Mouse (Mus musculus): Measurements from ENCODE around the gene Rab29. TPM values are rescaled to one million over a fixed set of nuclear protein-coding genes. Genes with fewer than 3 reads are reported as not detected.
"Not testable (repeated sequence)": the region's sequence is repeated elsewhere in the genome, so short reads cannot be mapped to it uniquely, and the experiment has no call there.

The Rab29 gene
- total RNA-seq, 2 experiments from 2014 or later: 15.1 to 18.0 TPM

DNA sequence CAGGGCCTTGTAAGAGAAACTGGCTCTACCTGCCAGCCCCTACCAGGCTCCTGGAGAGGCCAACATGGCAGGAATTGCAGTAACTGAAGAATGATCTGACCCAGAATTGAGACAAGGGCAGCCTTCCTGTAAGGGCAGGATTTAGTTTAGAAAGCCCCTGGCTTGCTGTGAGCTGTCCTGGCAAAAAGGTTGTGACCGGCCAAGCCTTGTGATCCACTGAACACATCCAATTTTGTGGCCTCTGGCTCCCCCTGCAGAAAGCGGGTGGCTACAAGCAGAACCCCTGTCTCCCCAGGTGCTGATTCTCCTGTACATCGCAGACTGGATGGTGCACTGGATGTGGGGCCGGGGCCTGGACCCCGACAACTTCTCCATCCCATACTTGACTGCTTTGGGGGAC lies 20.8 kb upstream of the Rab29 start:
- DNase-seq (ENCODE audit: low spot score in 2 of 2): peak in 1 of 2 experiments; percentile 27

DNA sequence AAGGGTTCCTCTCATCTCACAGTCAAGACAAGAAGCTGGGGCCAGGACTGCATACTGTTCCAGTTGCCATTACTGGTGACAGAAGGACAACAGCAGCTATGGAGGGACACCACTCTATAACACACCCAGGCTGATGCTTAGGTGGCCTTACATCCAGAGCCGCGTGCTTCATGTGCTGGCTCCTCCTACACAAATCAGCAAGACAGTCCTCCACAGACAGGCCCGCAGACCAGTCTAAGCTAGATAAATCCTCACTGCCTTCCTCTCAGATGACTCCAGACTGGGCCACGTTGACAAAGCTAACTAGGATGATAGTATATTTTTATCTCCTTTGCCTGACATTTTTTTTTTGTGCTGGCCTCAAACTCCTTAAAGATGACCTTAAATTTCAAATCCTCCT lies 5.2 kb upstream of the Rab29 start:
- no peak for DNase-seq (ENCODE audit: low spot score in 2 of 2)

DNA sequence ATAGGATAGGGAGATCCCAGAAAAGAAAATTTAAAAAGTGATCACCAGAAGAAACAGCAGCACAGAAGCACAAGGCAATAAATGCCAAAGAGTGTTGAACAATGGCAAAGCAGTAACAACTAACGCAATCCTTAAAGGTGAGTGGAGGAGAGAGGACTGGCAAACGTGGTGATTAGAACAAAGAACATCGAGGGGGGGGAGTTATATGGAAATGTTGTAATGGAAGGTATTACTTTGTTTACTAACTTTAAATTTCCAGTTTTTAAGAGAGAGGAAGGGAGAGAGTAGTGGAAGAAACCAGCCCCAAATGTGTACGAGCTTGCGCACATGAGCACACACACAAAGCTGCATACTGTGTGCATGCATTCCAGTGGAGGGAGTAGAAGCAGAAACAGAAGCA lies 1.4 kb upstream of the Rab29 start:
- no peak for DNase-seq (ENCODE audit: low spot score in 2 of 2)

DNA sequence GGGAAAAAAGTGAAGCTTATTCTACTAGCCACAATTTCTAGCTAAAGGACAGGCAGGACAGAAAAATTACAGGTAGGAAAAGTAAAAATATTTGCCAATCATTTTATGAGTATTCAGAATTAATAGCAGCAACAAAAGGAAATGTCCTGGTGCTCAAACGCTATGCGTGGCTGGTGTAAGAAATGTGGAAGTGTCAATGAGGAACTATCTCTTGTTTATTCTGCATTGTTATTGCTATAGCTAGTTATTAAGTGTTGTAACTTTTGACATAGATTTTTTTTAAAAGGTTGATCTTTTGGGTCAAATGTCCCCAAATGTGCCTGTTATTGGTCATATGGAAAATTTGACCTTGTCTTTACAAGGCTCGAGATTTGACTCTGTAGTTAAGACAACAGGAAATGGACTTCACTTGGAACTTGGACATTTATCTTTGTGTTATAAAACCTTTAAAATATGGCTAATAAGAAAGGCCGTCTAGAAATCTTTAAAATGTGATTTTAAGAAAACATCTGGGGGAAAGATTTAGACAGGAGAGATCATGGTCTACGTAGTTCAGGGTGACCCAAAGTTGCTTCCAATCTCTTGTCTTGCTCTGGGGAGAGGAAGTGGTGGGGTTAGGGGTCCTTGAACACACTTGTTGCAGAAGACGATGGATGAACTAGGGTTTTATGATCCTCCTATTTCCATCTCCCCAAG lies 572 bp upstream of the Rab29 start:
- DNase-seq (ENCODE audit: low spot score in 2 of 2): no peak

DNA sequence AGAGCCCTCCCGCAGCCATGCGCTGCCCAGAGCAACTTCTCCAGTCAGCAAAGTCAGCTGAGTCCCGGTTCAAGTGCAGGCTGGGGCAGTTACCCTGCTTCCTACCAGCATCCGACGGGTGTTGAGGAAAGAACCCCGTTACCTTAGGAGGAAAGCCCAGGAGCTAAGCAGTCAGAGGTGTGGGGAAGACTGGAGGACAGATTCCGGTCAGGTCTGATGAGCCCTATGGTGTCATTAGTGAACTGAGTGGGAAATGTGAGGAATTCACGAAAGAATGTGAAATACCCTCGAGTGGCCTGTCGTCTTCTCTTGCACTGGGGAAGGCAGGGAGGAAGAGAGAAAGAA lies 894 bp downstream of the Rab29 start:
- no peak for DNase-seq (ENCODE audit: low spot score in 2 of 2)

DNA sequence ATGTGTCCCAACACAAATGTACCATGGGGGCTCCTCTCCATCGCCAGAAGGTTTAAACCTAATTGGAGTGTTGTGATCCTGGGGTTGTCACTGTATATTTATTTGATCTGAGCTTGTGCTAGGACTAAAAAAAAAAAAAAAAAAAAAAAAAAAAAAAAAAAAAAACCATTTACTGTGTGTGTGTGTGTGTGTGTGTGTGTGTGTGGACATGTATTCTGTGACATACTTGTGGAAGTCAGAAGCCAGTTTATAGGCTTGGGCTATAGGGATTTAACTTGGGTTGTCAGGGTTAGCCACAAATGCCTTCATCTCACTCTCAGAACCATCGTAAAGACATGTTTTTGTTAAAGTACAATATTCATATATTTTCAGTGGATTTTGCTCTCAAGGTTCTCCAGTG lies 2.5 kb downstream of the Rab29 start:
- no peak for DNase-seq (ENCODE audit: low spot score in 2 of 2)

DNA sequence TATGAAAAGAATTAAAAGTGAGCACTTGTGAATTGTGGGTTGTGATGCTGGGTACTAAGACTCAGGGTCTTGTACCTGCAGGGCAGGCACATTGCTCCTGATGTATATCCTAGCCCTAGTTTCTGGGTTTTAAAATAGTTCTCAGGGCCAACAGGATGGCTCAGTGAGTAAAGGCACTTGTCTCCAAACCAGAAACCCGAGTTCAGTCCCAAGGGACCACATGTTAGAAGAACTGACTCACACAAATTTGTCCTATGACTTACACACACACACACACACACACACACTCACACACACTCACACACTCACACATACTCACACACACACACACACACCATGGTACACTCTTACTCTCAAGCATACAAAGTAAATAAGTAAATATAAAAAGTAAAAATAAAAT lies 5.8 kb downstream of the Rab29 start:
- no peak for DNase-seq (ENCODE audit: low spot score in 2 of 2)

DNA sequence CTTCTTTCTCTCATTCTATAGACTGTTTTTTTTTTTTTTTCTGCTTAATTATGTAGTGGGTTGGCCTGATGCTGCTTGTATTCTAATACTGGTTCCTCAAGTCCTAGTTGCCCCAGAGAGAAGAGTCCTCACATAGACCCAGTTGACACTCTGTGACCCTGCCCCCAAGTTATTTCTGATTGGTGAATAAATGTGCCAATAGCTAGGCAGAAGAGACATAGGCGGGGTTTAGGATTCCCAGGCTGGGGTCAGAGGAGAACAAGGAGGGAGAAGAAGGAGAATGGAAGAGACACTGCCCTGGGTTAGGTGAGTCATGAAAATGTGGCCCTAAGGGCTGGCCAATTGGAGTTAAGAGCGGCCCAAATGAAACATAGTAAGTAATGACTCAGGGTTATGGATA lies 12.8 kb downstream of the Rab29 start:
- no peak for DNase-seq (ENCODE audit: low spot score in 2 of 2)

DNA sequence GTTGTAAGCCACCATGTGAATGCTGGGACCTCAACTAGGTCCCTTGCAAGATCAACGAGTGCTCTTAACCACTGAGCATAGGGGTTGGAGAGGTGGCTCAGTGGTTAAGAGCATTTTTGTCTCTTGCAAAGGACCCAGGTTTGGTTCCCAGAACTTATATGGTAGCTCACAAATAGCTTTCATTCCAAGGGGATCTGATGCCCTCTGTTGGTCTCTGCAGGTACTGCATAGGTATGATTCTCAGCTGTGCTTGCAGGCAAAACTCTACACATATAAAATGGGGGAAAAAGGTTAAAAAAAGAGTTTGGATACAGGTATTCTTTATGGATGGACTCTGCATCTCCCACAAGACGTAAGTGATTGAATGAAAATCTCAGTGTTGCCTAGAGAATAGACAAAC lies 15.8 kb downstream of the Rab29 start:
- no peak for DNase-seq (ENCODE audit: low spot score in 2 of 2)

DNA sequence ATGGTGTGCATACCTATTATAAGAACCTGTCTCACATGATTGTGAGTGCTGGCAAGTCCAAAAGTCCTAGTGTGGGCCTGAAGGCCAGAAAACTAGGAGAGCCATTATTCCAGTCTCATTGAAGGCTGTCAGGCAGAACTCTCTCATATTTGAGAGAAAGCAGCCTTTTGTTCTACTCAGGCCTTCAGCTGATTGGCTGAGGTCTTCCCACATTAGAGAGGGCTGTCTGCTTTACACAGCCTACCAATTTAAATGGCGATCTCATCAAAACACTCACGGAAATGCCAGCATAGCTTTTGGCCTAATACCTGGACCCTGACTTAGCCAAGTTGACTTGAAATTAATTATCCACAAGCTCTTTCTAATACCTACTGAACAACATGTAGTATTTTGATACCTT lies 19.1 kb downstream of the Rab29 start:
- no peak for DNase-seq (ENCODE audit: low spot score in 2 of 2)

DNA sequence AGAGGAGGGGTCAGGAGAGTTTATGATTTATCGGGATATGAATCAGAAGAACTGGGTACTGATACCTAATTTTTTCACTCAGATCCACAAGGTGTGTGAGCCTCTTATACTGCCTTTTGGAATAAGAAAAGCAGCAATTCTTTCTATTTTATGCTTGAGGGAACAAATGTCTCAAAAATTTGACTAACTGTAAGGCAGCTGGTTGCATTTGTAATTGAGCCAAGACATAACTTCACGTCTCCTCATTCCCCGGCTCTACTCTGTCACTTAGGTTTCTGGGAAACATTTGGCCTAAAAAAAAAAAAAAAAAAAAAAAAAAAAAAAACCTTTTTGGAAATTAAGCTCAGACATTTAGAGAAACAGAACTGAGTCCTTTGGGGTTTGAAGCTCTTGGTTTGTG lies 19.6 kb downstream of the Rab29 start:
- DNase-seq (ENCODE audit: low spot score in 2 of 2): no peak

DNA sequence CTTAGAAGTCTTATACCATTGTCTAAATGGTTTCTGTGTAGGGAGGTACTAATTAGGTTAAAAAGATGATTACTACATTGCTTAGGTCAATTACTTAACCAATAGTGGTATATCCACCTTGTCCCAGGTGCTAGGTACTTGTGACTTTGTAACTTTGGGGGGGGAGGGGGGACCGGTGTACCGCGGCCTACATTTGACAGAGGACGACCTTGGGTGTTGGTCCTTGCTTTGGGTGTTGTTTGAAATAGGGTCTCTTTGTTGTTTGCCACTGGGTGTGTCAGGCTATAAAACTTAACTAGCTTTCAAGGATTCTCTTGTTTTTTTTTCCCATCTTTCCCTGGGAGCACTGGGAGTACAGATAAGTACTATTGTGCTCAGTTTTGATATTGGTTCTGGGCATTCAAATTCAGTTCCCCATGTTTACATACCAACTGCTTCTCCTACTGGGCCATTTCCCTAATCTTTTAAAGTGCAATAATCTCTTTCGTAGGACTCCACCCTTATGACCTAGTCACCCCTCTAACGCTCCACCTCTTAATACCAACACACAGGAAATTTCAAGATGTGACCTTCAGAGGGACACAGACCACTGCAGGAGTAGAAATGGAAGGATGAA lies 23.1 kb downstream of the Rab29 start:
- DNase-seq (ENCODE audit: low spot score in 2 of 2): no peak

DNA sequence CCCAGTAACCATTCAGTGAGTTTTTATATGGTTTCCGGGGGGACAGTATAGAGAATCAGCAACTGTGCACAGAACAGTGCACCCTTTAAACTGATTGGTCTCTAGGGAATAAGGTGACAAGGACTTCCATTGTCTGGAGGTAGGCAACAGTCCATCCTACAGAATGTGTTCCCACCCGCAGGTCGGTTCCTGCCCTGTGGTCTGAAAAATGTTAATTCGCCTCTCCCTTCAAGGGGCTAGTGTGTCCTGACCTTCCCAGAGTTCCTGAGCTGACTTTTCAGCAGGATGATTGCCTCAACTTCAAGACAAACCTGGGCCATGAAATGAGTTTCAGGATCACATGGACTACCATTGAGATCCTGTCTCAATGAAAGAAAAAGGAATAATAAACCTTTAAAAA lies 24.4 kb downstream of the Rab29 start:
- DNase-seq (ENCODE audit: low spot score in 2 of 2): no peak

DNA sequence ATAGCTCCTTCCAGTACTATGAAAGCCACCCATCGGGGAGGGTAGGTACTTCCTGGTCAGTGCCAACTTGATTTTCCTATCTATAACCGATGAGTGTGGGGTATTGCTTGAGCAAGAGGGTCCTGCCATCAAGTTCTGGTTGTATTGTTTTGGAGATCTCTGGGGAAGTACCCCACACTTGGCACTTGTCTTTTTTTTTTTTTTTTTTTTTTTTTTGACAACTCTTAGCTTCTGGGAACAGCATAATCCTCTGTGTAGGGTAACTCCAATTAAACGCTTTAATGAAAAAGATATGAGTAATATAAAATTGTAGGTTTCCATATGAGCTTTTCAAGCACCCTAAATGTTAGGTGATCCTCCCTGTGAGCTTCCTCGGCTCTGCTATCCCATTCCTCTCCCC lies 35.7 kb downstream of the Rab29 start:
- DNase-seq (ENCODE audit: low spot score in 2 of 2): no peak

DNA sequence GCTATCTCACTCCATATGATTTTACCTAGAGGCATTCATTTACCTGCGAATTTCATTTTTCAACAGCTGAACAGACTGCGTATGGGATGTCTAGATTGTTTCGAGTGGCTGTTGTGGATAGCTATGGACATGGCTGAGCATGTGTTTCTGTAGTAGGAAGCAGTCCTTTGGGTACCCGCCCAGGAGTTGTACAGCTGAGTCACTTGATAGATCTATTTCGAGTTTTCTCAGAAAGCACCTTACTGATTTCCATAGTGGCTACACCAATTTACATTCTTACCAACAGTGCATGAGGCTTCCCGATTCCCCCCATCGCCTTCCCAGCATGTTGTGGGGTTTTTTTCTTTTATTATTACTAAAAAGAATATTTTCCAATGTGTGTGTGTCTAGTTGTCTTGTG lies 36.2 kb downstream of the Rab29 start:
- no peak for DNase-seq (ENCODE audit: low spot score in 2 of 2)

DNA sequence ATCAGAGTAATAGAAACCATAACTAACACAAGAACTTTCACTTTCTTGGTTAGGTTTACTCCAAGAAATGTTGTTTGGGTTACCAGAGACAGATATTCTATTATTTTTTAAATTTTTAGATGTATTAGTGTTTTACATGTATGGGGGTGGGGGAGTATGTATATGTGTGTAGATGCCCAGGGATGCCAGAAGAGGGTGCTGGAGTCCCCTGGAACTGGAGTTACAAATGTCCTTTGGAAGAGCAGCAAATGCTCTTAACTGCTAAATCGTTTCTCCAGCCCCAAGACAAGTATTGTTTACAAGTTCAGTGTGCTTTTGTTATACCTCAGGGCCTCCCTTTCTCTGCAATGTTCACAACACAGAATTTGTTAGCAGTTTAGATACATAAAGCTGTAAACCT lies 38.5 kb downstream of the Rab29 start:
- no peak for DNase-seq (ENCODE audit: low spot score in 2 of 2)

DNA sequence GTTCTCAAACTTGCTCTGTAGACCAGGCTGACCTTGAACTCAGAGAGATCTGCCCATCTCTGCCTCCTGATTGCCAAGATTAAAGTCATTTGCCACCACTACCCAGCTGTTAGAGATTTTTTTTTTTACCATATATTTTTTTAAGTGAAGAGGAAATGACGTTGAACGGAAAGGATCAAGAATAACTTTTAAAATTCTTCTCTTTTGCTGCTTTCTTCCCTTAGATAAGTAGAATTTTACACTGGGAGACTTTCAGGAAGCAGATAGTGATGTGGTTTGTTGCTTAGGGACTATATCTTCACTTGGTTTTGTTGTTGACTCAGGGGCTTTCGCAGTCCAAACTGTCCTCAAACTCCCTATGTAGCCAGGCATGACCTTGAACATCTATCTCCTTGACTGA lies 41.4 kb downstream of the Rab29 start:
- DNase-seq (ENCODE audit: low spot score in 2 of 2): no peak

DNA sequence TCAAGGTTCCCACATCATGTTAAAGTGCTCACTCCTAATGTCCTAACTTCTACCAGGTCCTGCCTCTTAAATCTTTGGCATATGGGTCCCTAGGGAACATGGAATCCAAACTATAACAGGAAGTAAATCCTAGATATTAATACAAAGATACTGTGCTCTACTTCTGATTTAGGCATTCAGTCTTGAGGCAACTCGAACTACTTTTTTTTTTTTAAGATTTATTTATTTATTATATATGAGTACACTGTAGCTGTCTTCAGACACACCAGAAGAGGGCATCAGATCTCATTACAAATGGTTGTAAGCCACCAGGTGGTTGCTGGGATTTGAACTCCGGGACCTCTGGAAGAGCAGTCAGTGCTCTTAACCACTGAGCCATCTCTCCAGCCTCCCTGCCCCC lies 42.2 kb downstream of the Rab29 start:
- DNase-seq (ENCODE audit: low spot score in 2 of 2): not testable (repeated sequence)

DNA sequence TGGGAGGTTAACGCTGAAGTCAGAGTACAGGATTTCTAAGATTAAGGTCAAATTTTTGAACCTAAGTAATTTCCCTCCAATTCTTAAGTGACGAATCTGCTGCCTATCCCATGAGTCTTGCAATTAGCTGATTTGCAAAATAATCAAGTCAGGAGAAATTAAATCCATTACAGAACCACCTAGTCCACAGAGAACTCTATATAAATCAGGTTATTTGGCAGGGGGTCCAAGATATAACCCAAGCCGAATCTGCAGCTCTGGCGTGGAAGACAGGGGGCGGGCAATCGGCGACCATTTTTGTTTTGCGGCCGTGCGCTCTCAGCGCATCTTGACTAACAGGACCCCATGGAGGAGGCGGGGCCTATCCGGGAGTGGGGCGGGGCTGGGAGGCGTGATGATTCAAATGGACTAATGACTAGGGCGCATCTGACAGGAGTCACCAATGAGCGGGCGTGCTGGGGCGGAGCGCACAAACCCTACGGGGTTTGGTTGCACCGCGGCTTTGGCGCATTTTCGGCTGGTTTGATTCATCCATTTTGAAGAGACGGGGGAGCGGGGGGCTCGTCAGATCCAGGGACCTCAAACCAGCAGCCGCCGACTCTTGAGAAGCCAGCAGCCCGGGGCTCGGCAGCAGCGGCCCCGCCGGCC lies 43.1 kb downstream of the Rab29 start, which contains the start of gene Nucks1:
Nucks1 (plus strand) TSS at position 534 of the 648 bp plus-strand sequence.
- DNase-seq (ENCODE audit: low spot score in 2 of 2): peak; percentile 97 to 100

DNA sequence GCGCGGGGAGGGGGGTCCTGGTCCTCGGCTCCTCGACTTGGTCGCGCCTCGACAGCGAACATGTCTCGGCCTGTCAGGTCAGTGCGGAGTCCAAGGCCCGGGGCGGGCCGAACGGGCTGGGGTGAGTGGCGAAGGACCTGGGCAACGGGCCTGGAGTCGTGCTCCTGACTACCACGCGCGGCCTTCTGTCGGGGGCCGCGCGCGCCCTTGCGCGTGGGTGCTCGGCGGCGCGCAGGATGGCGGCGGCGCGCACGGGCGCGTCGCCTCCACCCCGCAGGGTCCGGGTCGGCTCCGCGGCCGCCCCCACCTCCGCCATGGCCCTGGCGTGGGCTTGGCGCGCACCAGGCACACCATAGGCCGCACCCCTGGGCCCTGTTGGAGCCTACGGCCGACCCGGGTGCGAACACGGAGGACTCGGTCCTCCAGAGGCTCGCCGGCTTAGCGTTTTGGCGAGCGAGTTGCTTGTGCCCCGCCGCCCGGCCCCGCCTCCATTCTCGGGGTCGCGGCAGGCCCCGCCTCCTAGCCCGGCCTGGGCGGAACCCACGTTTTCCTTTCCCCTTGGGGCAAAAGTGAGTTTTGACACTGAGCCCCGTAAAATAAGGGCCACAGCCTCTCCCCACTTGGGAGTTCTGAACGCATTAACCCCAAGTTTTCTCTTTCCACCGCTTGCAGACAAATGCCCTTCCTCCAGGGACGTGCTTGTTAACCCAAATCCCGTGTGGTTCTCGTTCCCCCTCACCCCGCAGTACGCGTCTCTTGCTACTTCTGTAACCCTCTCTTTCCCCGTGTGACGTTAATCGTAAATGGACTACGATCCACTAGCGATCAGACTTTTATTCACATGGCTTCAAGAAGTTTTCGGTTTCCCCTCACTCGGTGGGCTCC lies 43.9 kb downstream of the Rab29 start:
- DNase-seq (ENCODE audit: low spot score in 2 of 2): peak; percentile 65 to 69

DNA sequence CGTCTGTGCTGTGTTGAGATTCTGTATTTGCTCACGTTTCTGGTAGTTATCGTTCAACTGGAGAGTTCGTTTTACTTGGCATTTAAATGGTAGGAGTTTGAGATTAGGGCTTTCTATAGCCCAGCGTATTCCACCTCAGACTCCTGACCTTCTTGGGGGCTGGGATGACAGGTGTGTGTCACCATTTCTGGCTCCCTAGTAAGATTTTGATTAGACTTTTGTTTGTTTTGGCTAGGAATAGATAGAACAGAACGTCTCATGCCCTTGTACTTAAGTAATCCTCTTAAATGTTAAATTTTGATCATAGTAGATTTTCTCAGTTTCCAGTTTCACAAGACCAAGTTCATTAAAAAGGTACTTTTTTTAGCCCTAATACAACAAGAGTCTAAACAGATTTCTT lies 50.6 kb downstream of the Rab29 start:
- DNase-seq (ENCODE audit: low spot score in 2 of 2): no peak

DNA sequence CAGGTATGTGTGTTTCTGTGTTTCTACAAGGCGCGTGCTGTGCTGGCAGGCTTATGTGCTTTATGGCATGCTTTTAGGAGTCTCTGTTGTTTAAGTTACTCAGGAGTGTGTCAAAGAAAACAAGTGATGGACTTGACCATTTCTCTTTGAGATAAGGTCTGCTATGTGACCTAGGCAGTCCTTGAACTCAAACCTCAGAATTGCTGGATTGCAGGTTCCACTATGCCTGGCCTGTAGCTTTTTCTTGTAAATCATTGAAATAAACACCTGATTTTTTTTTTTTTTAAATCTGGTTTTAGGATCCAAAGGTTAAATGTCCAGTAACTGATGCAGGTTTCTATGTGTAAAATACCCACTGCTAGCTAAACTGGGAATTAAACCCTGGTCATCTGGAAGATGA lies 52.0 kb downstream of the Rab29 start:
- DNase-seq (ENCODE audit: low spot score in 2 of 2): no peak

Measured in adrenal gland, postnatal 4 days (tissue).